Mouse (Mus musculus) gastrocnemius, postnatal 14 days (tissue): ENCODE results near the gene Tanc2. TPM values are rescaled to one million over a fixed set of nuclear protein-coding genes. Genes with fewer than 3 reads are reported as not detected.
A peak's percentile ranks its signal among the peaks of the same experiment; 100 is the strongest.

Experiments
- DNase-seq: peaks from one replicate; pipeline ENCODE4 v3.0.0; 2021; ENCODE audit warnings: mixed read lengths
- intact Hi-C: fragments of 180-260 bp; cut with DNase I; formaldehyde crosslinking; loops from one replicate; pipeline ENCODE4 v1.15.1; 2025; ENCODE audit warnings: low total_unique reads
- total RNA-seq, 2 experiments: library from RNA; stranded (reverse); gene quantifications; 2 replicates each; pipeline ENCODE4 v1.2.3; 2021

The Tanc2 gene
- total RNA-seq, 2 experiments from 2014 or later, result 14.6 to 17.7 TPM

DNA sequence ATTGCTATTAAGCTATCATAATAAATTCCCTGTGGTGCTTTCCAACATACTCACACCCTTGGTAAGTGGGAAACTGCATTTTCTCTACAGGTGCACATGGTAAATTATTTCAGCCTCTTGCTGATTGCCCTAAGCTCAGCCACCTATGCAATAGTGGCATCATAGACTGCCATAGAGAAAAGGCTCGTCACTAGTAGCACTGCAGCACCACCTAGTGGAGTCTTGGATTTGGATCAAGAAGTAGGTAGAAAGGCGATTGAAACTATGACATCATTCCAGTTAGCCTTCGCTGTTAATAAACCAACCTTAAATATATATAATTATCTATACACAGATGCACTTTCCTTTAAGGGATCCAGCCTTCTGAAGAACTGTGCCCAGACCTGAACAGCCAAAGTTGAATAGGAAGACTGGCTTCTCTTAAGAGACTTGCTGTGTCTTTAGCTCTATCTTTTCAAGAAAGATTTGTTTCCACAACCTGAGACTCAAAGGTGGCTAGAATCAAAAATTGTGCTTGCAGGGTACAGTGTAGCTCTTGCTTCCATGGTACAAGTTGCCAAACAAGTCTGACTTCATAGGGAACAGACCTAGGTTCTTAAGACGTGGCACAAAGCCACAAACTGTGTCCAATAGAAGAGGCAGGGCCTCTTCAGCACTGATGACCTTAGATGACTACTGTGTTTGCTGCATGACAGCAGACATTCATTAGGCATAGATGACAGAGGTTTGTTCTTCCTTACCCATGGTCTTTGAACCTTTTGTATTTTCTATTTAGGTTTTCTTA, 322.0 kb downstream of the Tanc2 start:
- intact Hi-C loops, result loop anchor here (5.0 to 10.0 kb wide), 2 partner anchors 564 to 637 kb away; no protein-coding TSS in a partner anchor
- peak; percentile 62 for DNase-seq

DNA sequence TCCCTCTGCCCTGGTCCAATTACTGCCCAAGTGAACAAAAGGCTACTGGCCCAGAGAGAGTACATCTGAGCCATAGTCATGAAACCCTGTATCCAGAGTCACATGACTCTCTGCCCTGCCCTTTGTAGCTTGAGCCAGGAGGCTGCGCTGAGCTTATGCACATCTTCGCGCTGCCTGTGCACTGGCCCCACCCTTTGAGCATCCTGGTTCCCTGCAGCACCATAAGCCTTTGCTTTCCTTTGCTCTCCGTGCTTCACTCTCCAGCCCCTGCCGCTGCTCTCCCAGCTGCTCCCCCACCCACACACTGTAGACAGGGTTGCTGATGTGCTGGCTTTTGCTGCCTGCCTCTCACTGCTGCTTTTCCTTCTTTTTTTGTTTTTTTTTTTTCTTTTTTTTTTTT, 323.8 kb downstream of the Tanc2 start:
- no peak for DNase-seq
- intact Hi-C loops, result loop anchor here (5.0 to 10.0 kb wide), 2 partner anchors 566 to 639 kb away; no protein-coding TSS in a partner anchor

DNA sequence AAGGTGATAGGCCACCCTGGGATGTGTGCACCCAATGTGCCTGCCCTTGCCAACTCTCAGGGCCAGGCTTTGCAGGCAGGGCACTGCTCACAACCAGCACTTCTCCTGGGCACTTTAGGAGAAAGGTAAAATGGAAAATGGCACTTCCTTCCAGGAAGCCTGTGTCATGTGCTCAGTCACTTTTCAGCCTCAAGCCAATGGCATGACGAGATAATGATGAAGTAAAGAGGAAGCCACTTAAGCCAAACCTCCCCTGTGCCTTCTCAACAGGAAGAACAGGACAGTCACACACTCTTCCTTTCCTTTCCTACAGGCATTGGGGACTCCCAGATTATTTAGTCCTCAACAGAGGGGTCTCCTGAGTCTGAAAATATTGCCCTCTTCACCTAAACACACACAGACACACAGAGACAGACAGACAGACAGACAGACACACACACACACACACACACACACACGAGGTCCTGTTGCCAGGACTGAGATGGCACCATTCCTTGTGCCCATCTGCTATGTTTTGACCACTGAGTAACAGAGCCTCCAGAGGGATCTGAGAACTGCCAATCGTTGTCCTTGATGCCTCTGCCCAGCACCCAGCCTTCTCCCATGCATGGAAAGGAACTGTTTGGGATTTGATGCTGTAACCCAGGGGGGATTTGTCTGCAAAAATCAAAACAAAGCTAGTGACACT, 330.5 kb downstream of the Tanc2 start:
- intact Hi-C loops, result no loop called here
- no peak for DNase-seq

DNA sequence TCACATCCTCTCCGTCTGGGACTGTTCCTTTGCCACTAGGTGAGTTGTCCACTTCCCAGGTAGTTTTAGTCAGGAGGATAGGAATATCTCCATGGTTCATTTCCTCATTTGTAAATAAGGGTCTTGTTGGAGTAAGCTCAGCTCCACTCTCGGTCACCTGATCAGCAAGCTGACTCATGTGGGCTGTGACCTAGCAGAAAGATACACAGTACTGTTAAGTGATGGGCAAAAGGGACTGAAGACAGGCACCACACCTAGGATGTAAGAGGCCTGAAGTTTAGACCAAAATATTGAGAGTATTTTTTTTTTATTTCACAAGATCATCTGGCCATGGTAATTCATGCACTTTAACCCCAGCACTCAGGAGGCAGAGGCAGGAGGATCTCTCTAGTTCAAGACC, 331.1 kb downstream of the Tanc2 start:
- DNase-seq, result no peak
- intact Hi-C loops, result no loop called here

DNA sequence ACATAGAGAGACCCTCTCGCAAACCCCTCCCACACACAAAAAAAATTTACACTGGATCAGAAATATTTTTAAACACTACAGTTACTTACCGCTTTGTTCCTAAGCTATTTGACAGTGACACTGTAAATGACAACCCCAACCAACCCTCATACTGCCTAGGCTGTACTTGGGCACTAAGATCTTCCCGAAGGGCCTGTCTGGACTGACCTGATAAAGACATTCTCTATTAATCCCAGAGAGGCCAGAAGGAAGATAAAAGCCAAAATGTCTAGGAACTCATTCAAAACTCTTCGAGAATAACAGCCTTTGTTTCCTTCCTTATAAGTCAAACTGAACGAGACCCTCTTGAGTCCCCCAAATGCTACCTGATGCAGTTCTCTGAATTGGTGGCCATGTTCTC, 331.5 kb downstream of the Tanc2 start:
- DNase-seq, result no peak
- intact Hi-C loops, result no loop called here

DNA sequence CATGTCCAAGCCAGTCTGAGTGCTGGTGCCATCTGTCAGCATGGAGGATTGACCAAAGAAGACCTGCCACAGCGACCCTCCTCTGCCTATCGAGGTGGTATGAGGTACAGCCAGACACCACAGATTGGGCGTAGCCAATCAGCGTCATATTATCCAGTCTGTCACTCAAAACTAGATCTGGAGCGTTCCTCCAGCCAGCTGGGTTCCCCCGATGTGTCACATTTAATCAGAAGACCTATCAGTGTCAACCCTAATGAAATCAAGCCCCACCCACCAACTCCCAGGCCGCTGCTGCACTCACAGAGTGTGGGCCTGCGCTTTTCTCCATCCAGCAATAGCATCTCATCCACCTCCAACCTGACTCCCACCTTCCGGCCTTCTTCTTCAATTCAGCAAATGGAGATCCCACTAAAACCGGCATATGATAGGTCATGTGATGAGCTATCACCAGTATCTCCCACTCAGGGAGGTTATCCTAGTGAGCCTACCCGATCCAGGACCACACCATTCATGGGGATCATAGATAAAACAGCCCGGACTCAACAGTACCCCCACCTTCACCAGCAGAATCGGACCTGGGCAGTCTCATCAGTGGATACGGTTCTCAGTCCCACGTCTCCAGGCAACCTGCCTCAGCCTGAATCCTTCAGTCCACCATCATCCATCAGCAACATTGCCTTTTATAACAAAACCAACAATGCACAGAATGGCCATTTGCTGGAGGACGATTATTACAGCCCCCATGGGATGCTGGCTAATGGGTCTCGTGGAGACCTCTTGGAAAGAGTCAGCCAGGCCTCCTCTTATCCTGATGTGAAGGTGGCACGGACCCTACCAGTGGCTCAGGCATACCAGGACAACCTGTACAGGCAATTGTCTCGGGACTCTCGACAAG, 333.2 kb downstream of the Tanc2 start:
- intact Hi-C loops, result no loop called here
- DNase-seq, result no peak

DNA sequence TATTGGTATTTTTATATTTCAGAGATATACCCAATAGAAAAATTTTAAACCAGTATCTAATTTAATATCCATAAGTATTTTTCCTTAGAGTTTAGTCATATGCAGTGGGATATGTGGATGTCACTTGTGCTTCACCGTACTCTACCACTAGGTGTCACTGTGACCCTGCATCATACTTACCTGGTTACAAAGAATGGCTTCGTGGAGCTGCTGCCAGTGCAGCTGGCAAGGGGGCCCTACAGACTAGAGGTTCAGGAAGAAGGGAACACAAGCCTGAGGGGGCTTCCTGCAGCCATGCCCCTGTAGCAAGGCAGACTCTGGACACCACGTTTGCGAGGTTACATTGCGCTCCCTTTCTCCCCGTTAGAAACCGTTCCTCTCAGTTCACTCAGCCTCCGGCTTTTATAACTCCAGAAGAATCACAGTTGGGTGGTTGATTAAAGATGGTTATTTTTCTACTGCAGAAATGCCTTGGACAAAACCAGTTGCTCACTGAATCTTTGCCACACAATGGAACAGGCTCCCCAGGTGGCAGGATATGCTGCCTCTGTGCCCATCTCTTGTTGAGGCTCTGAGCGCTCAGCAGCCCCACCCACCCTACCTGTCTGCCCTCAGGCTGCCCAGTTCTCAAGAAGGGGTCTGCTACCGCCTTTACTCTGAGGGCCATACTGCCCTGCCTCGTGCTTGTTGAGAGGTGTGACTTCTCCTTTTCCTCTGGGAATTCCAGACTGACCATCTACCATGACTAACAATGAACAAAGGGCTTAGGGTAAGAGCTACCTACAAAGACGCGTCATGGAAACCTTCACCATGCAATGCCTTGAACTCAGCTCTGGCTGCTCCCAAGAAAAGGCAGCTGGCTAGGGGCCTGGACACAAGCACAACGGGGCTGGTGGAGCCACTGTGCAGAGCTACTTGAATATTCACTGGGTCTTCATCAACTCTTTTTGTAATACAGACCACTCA, 337.6 kb downstream of the Tanc2 start:
- DNase-seq, result peak; percentile 67
- intact Hi-C loops, result loop anchor here (2.0 kb wide), 2 partner anchors 43 to 99 kb away; no protein-coding TSS in a partner anchor

DNA sequence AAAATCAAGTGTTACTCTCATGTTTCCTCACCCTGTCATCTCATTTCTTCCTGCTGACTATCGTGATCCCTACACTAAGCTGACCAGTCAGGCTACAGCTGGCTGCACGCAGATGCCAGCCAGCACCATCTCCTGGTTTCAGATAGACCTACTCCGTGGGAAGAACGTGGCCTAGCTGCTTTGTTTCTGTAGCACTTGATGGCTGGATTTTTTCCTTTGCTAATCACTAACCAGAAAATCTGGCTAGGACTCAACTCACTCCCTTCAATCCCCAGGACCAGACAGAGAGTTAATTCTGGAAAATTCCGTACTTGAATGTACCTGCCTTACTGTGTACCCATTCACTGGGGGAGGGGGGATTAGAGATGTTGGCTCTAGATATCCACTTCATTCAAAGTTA, 338.4 kb downstream of the Tanc2 start:
- no peak for DNase-seq
- intact Hi-C loops, result no loop called here

DNA sequence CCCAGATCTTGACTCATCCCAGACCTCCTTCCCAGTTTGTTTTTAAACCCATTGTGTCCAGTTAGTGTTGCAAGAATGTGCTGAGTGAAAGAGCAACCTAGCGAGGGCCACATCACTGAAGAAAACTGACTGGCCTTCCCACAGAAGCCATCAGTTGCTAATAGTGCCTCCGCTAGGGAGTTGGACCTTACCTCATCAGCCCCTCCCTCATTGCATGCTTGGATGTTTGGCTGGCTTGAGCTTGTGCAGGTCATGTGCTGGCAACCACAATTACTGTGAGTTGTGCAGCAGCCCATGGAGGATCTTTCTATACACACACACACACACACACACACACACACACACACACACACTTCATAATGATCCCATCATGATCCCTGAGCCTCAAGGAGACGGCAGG, 341.6 kb downstream of the Tanc2 start:
- DNase-seq, result no peak
- intact Hi-C loops, result no loop called here

DNA sequence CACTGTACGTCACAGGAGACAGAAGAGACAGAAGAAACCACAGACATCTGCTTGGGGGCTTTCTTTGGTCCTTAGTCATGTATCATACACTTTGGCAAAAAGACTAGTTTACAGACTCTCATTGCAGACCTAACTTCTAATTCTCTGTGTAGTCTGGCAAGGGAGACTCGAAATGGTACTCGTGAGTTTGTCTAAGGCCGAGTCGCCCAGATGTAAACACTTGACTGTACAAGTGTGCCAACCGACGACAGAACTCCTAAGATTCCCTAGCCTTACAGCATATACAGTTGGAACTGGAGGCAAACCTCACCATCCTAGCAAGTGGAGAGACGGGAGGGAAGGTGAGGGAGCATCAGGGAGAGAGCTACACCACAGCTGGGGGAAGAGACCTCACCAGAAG, 344.0 kb downstream of the Tanc2 start:
- intact Hi-C loops, result no loop called here
- DNase-seq, result no peak

DNA sequence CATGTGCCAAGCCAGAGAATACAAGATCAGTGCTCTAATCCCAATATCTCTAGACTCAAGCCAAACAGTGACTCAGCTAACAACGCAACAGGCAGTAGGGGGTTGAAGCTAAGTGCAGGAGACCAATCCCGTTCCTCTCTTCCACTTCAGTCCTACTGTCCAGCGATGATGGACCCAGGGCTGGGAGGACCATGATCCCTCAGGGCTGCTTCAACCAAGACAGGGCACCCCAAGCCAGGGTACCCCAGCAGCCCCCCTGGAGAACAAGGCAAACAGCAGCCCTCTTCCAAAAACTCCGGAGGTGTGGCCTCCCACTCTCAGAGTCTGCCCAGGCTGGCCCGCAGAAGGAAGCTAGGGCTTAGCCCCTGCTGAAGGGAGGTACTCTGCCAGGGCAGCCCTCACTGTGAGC, 344.5 kb downstream of the Tanc2 start:
- intact Hi-C loops, result no loop called here
- DNase-seq, result peak; percentile 37

DNA sequence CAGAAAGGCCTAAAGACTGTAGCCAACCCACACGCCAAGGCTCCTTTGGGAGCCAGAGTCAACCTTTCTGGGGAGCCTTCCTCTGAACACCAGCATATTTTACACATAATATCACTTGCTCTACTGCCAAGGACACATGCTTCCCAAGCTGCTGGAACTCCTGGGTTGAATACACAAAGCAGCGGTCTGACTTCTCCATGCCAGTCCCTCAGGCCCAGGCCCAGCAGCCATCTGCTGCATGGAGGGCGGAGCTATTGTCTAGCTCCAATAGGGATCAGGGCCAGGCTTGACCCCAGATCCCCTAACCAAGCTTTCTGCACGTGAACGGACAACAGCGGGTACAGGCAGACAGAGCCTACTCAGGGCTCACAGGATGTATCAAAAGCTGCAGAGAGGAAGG, 345.0 kb downstream of the Tanc2 start:
- peak; percentile 75 for DNase-seq
- intact Hi-C loops, result no loop called here

DNA sequence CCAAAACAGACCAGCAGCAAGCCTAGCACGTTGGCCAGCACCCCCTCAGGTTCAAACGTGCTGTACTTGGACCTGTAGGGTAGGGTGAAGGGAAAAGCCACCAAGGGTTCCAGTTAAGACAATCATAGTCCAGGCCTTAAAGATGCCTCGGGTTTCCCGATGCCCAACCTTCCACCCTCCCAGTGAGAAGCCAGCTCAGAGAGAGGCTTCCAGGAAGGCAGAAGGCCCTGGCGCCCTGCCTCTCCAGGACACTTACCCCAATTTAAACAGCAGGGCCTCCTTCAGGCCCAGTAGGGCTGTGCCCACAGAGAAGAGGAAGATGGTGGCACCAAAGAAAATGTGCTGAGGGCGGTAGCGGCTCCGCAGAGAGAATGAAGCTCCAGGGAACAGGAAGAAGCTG, 345.7 kb downstream of the Tanc2 start:
- intact Hi-C loops, result no loop called here
- DNase-seq, result no peak

DNA sequence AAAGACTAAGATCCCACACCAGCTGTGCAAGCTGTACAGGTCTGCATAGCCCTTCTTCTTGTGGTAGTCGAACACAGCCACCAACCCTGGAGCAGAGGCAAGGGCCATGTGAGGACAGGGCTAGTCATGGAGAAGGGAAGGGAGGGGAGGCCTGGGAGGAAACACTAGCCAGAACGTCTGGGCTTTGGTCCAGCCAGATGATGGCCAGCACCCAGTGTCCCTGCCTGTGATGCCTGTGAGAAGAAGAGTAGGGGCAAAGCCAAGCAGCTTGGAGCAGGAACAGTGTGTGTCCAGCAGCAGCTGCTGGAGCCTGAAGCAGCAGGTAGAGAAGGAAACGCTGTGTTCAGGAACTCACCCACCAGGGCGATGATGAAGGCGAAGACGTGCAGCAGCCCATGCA, 346.4 kb downstream of the Tanc2 start:
- intact Hi-C loops, result no loop called here
- DNase-seq, result peak; percentile 92

DNA sequence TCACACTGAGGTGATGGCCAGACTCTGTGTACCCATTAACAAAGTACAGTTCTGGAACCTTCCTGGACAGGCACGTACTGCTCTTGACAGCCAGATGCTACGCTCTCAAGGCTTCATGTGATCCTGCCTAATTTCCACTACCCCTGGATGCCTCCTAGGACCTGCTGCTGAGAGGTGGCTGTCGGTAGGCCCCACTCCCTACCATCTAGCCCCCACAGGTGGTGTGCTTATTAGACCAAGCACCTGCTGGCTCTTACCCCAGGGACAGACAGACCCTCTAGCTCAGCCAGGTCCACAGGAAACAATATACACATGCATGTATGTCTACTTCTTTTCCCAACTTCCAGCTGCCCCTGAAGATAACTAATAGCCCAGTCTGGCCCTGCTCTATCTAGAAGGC, 347.2 kb downstream of the Tanc2 start:
- intact Hi-C loops, result no loop called here
- no peak for DNase-seq

DNA sequence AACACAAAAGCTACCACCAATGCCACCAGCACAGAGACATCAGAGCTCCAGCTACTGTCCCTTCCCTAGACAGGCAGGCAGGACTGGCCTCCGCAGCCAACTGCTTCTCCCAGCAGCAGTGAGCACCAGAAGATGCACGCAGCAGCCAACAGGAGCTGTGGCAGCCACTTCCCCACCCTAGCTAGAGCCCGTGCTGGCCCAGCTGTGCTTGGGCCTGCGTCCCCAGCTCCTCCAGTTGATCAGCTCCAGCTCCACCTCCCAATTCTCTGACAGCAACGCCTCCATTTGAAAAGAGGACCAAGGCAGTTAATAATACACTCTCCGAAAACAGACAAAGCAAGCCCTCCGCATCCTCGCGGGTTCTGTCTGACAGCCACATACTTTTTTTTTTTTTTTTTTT, 349.0 kb downstream of the Tanc2 start:
- intact Hi-C loops, result no loop called here
- DNase-seq, result peak; percentile 57

DNA sequence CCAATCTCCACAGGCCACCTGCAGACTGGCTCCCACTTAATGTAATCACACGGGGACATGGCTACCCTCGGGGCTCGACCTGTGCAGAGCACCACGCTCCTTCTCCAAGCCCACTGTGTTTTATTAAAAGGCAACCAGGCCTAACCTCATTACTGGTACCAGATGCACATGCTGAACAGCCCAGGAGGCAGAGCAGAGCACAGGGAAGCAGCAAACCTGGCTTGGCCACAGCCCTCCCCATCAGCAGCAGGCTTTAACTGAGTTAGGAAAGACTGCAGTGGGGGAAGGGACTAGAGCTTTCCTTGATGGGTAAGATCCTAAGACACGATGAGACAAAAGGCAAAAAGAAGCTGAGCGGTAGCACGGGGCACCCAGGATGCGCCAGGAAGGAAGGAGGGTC, 352.2 kb downstream of the Tanc2 start:
- no peak for DNase-seq
- intact Hi-C loops, result no loop called here

DNA sequence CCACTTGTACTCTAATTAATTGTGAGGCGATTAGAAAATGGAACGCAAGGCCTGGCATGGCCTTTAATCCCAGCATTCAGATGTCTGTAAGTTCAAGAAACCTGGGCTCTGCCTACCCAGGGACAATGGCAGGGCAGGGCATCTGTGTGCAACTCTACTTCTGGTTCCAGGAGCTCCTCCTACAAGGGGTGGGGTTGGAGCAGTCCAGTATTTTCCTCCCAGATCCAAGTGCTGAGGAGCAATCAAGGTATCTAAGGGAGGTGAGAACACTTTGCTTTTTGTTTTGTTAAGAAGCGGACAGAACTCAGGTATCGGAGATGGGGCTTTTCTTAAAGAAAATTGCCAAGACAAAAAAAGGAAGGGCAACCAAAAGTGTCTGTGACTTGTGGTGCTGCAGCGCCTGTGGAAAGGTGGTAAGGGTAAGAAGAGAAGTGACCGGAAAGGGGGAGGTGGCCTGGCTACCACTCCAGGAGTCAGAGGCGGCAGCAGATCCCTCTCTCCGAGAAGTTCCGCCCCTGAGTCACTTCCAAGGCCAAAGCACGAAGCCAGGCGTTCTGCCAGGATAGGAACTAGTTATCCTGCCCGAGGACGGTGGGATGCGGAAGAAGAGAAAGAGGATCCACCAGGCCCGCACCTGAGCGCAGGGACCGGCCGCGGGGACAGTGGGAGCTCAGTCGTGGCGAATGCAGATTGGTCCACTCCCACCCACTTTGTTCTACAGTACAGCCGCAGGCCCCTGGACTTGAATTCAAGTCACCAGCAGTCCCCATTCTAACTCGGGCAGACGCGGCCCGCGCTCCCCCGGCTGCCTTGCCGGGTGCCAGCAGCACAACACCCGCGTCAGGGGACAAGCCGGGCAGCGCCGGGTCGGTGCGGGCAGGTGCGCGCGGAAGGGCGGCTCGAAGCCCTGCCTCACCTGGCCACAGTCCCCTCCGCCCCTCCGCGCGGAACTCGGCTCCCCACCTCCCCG, 353.6 kb downstream of the Tanc2 start:
- intact Hi-C loops, result no loop called here

More for the DNA sequence above, 353.6 kb downstream of the Tanc2 start:
- peak; percentile 53 for DNase-seq
